Mouse (Mus musculus) embryo, embryonic 9.5 days (tissue): ENCODE data around the gene 2310011J03Rik.

Source experiments
- DNase-seq: peaks from one replicate; pipeline ENCODE4 v3.0.0-alpha.2; 2017; ENCODE audit errors: extremely low spot score

The 2310011J03Rik gene

DNA sequence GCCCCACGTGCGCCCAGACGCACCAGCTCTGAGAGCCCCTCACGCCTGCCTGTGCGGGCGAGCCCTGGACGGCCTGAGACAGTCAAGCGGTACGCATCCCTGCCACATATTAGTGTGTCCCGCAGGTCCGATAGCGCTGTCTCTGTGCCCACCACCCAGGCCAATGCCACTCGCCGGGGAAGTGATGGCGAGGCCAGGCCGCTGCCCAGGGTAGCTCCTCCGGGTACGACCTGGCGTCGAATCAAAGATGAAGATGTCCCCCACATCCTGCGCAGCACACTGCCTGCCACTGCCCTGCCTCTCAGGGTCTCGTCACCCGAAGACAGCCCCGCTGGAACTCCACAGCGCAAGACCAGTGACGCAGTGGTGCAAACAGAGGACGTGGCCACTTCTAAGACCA is 5.0 kb downstream of the 2310011J03Rik start:
- DNase-seq: no peak

DNA sequence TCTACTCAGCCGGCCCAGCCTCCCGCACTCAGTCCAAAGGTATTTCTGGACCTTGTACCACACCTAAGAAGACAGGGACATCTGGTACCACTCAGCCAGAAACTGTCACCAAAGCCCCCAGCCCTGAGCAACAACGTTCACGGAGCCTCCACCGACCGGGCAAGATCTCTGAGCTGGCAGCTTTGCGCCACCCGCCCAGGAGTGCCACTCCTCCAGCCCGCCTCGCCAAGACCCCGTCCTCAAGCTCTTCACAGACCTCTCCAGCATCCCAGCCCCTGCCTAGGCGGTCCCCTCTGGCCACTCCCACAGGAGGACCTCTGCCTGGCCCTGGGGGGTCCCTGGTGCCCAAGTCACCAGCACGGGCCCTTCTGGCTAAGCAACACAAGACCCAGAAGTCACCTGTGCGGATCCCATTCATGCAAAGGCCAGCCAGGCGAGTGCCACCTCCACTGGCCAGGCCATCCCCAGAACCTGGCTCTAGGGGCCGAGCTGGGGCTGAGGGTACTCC is 5.8 kb downstream of the 2310011J03Rik start:
- DNase-seq: no peak

- DNase-seq: no peak
Observed at GRCm38 (mm10) chr10:80313627-80314201, 6.6 kb downstream of the 2310011J03Rik start.

DNA sequence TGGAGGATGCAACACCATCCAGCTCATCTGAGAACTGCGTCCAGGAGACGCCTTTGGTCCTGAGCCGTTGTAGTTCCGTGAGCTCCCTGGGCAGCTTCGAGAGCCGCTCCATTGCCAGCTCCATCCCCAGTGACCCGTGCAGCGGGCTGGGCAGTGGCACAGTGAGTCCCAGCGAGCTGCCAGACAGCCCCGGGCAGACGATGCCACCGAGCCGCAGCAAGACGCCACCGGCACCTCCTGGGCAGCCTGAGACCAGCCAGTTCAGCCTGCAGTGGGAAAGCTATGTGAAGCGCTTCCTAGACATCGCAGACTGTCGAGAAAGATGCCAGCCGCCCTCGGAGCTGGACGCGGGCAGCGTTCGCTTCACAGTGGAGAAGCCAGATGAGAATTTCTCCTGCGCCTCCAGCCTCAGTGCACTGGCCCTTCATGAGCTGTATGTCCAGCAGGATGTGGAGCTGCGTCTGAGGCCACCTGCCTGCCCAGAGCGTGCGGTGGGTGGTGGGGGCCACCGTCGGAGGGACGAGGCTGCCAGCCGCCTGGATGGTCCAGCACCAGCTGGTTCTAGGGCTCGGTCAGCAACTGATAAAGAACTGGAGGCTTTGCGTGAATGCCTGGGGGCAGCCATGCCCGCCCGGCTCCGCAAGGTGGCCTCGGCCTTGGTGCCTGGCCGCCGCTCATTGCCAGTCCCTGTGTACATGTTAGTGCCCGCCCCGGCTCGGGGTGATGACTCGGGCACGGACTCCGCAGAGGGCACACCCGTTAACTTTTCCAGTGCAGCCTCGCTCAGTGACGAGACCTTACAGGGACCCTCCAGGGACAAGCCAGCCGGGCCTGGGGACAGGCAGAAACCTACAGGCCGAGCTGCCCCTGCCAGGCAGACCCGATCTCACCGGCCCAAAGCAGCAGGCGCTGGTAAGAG is 7.5 kb downstream of the 2310011J03Rik start:
- no peak for DNase-seq

DNA sequence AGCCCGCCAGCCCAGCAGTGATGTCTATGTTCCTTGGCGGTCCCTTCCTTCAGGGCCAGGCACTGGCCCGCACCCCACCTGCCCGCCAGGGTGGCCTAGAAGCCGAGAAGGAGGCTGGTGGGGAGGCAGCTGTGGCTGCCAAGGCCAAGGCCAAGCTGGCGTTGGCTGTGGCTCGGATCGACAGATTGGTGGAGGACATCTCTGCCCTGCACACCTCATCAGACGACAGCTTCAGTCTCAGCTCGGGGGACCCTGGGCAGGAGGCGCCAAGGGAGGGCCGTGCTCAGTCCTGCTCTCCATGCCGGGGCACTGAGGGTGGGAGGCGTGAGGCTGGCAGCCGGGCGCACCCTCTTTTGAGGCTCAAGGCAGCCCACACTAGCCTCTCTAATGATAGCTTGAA is 8.8 kb downstream of the 2310011J03Rik start:
- no peak for DNase-seq

GRCm38 (mm10) chr10:80304862-80305261 is 15.5 kb downstream of the 2310011J03Rik start:
- no peak for DNase-seq

DNA sequence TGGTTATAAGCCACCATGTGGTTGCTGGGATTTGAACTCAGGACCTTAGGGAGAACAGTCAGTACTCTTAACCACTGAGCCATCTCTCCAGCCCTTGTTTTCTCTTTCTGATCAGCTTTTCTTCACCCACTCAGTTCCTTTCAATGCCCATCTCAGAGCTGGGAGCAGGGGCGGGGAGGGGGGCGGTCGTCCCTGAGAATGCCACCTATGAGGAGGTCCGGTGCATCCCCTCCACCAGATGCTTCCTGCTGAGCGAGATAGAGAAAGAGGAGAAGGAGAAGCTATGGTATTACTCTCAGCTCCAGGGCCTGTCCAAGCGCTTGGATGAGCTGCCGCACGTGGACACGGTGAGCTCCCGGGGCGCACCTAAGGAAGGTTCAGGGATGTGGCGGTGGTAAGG is 15.9 kb downstream of the 2310011J03Rik start:
- no peak for DNase-seq

GRCm38 (mm10) chr10:80302471-80302881 is 17.9 kb downstream of the 2310011J03Rik start:
- peak; percentile 82 for DNase-seq

GRCm38 (mm10) chr10:80302082-80302355 is 18.3 kb downstream of the 2310011J03Rik start:
- no peak for DNase-seq

GRCm38 (mm10) chr10:80301256-80302081 is 18.9 kb downstream of the 2310011J03Rik start:
- DNase-seq: no peak

GRCm38 (mm10) chr10:80300672-80301181 is 19.6 kb downstream of the 2310011J03Rik start:
- DNase-seq: no peak

GRCm38 (mm10) chr10:80299824-80300223 is 20.5 kb downstream of the 2310011J03Rik start:
- no peak for DNase-seq

- DNase-seq: no peak
Observed at GRCm38 (mm10) chr10:80299301-80299700, 21.0 kb downstream of the 2310011J03Rik start.

GRCm38 (mm10) chr10:80298571-80299281 is 21.6 kb downstream of the 2310011J03Rik start:
- peak; percentile 83 for DNase-seq

DNA sequence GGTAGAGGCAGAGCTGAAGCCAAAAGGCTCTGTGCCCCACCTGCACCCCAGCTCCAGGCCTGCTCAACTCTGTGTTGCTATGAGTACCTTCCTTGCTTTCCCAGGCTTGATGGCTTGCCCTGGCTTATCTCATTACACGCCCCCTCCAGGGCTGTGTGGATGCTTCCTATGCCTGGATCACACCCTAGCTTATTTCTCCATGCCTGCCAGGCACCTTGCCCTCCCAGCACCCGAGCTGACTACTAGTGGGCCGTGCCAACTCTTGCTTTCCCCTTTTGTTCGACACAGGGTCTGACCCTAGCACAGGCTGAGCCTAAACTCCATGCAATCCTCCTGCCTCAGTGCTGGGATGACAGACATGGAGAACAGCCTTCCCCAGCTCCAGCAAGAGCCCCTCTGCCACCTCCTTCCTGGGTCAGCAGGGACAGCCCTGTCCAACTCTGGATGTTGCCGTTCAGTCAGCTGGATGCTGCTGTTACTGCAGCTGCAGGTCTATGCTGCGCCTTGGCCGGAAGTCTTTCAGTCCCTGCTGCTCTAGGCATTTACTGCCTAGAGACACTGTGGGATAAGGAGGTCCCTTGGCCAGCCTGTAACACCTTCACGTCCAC is 22.7 kb downstream of the 2310011J03Rik start:
- no peak for DNase-seq

DNA sequence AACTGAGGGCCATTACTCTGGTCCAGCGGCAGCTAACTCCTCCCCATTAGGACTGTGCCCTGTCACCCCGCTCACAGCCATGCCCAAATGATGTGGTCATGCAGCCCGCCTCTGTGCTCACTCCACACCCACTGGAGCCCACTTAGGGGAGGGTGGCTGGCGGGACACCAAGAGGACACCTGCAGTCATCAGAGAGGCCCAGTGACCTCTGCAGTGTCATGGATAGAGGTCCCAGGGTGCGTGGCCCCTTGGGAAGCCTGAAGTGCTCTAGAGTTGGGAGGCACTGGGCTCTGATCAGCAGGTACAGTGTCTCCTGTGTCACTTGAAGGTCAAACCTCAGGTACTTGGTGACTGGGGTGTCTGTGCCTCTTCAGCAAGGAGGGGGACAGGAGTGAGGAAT is 23.5 kb downstream of the 2310011J03Rik start:
- DNase-seq: no peak

GRCm38 (mm10) chr10:80295618-80296425 is 24.5 kb downstream of the 2310011J03Rik start, which contains the start of gene Apc2:
TSS of gene Apc2 (plus strand) at chr10:80295977.
- peak; percentile 85 for DNase-seq

DNA sequence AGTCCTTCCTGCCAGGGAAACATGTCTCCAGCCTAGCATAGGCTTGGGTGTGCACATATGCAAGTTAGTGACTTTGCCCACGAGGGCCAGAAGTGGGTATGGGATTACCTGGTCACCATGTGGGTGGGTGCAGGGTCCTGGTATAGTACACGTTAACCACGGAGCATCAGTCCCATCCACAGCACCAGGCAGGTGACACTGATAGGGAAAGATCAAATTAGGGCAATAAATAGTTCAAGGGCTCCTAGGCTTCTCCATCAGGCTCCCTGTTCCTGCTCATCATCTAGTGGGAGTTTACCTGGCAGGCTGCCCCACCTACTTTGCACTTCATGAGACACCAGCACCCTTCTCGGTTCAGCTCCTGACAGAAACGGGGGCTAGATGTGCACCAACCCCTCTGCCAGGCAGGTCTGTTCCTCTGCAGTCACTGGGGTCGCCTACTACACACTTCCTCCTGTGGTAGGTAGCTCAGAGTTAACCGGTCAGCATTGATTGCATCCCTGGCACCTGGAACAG is 25.5 kb downstream of the 2310011J03Rik start:
- no peak for DNase-seq

DNA sequence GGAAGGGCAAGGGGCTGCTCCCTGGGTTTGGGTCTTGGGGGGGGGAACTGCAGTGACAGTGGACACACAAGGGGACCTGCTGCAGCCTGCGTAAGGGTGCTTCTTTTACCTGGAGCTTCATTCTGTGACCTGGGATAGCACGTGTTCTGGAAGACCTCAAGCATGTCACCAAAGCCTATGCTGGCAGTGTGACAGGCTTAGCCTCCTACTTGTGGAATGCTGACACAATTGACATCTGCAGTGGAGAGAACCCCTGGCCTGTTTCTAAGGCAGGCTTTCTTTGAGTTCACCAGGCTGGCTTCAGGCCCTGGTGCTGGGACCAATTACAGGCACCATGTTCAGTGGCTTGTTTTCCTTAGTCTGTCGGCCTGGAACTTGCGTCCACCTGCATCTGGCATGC is 26.0 kb downstream of the 2310011J03Rik start:
- no peak for DNase-seq

DNA sequence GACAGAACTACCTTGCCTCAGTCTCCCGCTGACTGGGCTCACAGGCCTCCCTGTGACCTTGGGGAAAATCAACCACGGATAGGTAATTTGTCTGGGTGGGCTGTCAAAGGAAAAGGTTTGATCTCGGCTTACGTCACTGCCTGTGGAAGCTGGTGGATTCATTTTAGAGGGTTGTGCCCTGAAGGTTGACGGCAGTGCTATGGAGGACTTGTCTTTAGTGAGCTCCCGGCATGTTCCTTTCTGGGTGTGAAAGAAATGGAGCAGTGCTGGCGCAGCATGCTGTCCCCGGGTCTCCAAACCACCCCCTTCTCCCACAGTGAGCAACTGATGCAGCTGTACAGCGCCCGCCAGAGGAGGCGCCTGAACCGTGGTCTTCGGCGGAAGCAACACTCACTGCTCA is 27.0 kb downstream of the 2310011J03Rik start:
- DNase-seq: no peak
